Mouse (Mus musculus): ENCODE measurements around the gene Ddx21. TPM values are rescaled to one million over a fixed set of nuclear protein-coding genes. Genes with fewer than 3 reads are reported as not detected.
A peak's percentile ranks its signal among the peaks of the same experiment; 100 is the strongest.

The Ddx21 gene
- total RNA-seq, 2 experiments from 2014 or later: 29.5 to 30.6 TPM

DNA sequence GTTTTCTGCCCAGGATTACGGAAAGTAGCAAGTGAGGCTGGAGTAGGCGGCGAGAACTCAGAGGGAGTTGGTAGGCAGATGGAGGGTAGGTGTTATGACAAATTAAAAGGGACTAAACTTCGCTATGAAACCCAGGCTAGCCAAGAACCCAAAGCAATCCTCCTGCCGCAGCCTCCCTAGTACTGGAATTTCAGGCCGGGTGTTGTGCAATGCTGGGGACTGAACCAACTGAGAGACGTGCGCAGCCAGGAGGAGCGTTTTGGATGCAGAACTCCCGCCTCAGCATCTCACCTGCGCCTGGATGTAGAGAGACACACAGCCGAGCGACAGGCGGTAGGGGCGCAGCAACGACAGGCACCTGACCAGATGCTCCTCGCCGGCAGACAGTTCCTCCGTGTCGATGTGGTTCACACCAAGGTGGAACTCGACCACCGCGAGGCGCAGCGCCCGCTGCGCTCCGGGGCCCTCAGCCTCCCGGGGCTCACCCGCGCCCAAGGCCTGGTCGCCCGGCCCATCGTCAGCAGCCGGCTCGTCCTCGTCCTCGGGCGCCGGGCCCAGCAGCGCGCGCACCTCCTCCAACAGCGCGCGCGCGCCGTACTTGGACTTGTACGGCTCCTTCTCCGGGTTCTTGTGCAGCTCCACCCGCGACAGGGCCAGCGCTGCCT is 24.3 kb downstream of the Ddx21 start:
- intact Hi-C loops (cut with DNase I): no loop called here
- DNase-seq (ENCODE audit: extremely low spot score in 1 of 2, low spot score in 2 of 2): peak in 1 of 2 experiments; percentile 16

DNA sequence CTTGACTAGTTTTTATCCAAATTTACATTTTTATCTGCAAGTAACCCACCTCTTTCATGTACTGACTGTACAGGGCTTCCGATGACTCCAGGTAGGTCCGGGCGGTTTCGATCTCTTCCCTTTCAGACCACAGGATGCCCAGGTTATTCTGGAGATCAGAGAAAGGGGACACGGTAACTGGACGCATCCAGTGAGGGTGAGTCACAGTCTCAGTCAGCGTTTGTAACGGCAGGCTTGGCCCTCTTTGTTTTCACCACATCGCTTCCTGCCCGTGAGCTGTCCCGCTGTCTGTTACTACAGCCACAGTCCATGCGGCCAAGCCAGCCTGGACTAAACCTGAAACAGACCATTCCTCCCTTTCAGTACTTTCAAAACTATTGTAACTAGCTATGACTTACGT is 27.1 kb downstream of the Ddx21 start:
- no peak for DNase-seq (ENCODE audit: extremely low spot score in 1 of 2, low spot score in 2 of 2)
- intact Hi-C loops (cut with DNase I): no loop called here

DNA sequence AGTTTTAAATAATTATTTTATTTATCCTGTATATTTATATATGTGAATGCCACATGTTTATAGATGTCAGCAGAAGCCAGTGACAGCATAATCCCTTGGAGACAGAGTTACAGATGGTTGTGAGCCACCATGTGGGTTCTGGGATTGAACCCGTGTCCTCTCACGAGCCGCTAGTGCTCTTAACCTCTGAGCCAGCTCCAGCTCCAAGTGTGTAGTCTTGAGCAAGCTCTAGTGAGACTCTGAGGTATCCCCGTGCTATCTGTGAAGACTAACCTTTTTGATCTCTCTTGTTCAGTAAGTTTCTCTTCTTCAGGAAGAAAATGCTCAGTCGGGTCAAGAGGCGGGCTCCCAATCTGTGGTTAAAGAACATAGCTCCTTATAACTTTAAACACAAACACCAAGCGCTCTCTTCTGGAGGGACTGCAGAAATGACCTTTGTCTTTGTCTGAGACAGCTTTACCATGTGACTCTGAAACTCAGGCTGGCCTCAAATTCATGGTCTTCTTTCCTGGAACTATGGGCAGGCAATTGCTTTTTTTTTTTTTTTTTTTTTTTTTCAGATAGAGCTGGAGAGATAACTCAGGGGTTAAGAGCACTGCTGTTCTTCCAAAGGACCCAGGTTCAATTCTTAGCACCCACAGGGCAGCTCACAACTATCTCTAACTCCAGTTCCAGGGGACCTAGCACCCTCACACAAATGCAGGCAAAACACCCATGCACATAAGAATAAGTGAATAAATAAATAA is 31.8 kb downstream of the Ddx21 start:
- intact Hi-C loops (cut with DNase I): no loop called here
- no peak for DNase-seq (ENCODE audit: extremely low spot score in 1 of 2, low spot score in 2 of 2)

DNA sequence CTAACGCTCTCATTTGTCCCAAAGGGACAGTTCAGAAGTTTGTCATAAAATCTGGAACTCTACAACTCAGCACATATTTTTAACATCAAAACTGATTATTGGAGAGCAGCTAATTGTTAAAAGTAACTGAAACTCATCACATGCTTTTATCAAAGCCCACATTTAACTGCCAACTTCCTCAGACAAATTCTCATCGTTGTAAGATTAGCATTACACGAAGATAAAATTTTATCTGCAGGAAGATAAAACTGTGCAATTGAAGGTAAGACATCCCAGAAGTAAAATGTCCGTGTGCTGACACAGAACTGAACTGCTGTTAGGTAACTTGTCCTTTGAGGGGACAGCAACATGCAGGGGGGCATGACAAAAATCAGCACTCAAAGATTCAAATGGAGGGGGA is 33.2 kb downstream of the Ddx21 start:
- intact Hi-C loops (cut with DNase I): no loop called here
- no peak for DNase-seq (ENCODE audit: extremely low spot score in 1 of 2, low spot score in 2 of 2)

DNA sequence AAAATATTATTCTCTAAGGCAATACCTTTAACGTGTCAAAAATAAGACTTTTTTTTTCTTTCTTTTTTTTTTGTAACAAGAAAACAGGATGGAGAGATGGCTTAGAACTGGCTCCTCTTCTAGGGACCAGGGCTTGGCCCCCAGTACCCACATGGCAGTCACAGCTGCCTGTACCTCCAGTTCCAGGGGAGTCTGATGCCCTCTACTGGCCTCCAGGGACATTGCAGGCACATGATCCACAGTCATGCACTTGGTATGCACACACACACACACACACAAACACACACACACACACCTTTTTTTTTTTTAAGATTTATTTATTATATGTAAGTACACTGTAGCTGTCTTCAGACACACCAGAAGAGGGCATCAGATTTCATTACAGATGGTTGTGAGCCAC is 44.3 kb downstream of the Ddx21 start:
- intact Hi-C loops (cut with DNase I): no loop called here
- DNase-seq (ENCODE audit: extremely low spot score in 1 of 2, low spot score in 2 of 2): no peak

DNA sequence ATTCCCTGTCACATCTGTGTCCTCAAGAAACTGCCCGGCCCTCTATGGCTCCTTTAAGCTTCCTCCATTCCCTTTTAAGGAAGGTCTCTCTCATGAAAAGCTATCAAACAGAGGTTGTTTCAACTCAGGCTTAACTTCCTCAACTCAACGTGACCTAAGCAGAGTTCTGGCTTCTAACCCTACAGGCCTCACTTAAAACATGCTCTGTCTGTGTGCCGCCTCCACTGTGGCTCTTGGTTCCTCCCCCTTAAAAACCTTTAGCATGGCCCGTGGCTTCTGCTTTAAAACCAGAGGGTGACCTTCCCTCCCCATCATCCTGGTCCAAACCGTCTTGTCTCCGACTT is 45.6 kb downstream of the Ddx21 start:
- no peak for DNase-seq (ENCODE audit: extremely low spot score in 1 of 2, low spot score in 2 of 2)
- intact Hi-C loops (cut with DNase I): no loop called here

DNA sequence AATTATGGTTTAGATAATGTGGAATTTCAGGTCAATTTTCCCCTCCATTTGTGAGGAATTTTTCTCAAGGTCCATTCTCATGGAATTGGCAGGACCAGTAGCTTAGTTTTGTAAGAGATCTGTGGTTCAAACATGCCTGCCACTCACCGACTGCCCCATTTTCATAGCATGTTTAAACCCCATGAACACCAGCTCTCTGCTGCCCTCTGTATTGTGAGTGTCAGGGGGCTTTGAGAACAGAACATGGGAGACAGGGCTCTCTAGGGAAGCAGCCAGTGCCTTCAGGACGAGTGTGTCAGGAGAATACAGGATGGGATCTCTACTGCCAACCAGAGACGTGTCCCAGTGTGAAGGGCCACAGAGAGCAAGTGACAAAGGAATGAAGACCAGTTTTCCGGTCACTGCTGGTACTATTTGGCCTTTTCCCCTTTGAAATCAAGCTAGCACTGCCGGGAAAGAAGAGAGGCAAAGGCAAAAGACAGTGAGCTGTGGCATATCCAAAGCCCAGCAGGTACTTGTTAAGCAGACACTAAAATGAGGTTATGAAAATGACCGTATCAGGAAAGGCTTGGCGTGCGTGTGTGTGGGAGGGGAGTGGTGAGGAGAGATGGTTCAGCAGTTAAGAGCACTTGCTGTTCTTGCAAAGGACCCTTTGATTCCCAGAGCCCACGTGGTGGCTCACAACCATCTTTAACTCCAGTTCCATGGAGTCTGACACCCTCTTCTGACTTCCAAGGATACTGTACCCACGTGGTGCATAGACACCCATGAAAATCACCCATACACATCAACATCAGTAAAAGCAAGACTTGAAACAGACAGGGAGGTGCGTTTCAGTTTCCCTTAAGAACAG is 46.1 kb downstream of the Ddx21 start:
- no peak for DNase-seq (ENCODE audit: extremely low spot score in 1 of 2, low spot score in 2 of 2)
- intact Hi-C loops (cut with DNase I): no loop called here

DNA sequence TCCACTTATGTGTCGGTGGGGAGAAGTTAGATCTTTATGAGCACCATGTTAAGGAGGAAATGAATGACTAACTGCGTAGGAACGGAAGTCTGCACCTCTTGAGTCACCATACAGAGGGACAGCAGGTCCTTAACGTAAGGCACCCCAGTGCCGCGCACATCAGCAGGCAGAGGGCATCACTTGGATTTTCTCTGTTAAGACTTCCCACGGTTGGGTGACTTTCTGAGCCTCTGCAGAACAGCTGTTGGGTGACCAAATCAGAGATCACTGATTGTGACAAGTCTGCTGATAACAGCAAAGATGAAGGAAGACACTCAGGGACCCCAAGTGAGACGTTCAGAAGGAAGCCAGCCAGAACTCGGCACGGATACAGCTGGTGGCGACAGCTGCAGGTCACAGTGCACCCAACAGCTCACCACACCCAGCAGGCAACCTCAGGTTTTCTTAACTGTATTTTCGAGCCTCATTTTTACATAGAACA is 48.4 kb downstream of the Ddx21 start:
- no peak for DNase-seq (ENCODE audit: extremely low spot score in 1 of 2, low spot score in 2 of 2)
- intact Hi-C loops (cut with DNase I): no loop called here

- intact Hi-C loops (cut with DNase I): no loop called here
- DNase-seq (ENCODE audit: extremely low spot score in 1 of 2, low spot score in 2 of 2): no peak
Measured at GRCm38 (mm10) chr10:62550787-62551300, 51.2 kb downstream of the Ddx21 start.

- peak; percentile 27 to 63 for DNase-seq (ENCODE audit: extremely low spot score in 1 of 2, low spot score in 2 of 2)
- intact Hi-C loops (cut with DNase I): no loop called here
Measured at GRCm38 (mm10) chr10:62549523-62550166, 52.4 kb downstream of the Ddx21 start.

- no peak for DNase-seq (ENCODE audit: extremely low spot score in 1 of 2, low spot score in 2 of 2)
- intact Hi-C loops (cut with DNase I): no loop called here
Measured at GRCm38 (mm10) chr10:62546441-62546840, 55.6 kb downstream of the Ddx21 start.

- intact Hi-C loops (cut with DNase I): loop anchor here (2.0 kb wide), 1 partner anchor 45 kb away; no protein-coding TSS in a partner anchor
- DNase-seq (ENCODE audit: extremely low spot score in 1 of 2, low spot score in 2 of 2): no peak
Measured at GRCm38 (mm10) chr10:62545759-62546158, 56.3 kb downstream of the Ddx21 start.

DNA sequence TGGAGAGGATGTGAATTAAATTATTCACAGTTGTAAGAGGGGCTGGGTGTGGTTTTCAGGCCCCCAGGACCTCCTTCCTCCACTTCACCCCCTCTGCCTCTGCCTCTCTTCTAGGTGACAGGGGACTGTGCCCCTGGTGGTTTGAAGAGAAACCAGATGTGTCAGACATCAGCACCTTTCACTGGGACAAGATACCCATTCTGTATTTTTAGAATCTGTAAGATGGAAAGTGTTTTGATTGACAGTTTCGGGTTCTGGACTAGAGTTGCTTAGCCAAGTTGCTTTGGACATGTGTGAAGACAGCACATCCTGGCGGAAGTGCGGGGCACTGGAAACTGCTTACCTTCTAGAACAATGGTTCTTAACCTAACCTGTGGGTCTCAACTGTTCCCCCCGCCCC is 57.8 kb downstream of the Ddx21 start:
- DNase-seq (ENCODE audit: extremely low spot score in 1 of 2, low spot score in 2 of 2): no peak
- intact Hi-C loops (cut with DNase I): loop anchor here (2.0 kb wide), 1 partner anchor 44 kb away; no protein-coding TSS in a partner anchor

DNA sequence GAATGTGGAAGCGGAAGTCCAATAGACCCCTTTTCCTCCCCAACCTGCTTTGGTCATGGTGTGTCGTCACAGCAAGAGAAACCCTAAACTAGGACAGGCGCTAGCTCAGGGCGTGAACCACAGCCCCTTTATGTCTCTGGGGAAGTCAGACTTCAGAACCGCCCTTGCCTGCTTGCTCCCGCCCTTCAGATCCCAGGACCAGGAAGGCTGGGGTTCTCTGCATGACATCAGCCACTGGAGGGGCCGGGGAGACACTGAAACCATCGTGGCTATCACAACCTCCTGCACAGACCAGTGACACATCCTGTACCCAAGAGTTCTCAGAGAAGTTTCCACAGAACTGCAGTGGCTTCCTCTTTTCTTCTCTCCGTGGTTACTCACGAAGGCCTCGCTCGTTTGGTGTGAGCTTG is 58.7 kb downstream of the Ddx21 start:
- DNase-seq (ENCODE audit: extremely low spot score in 1 of 2, low spot score in 2 of 2): peak in 1 of 2 experiments; percentile 34
- intact Hi-C loops (cut with DNase I): no loop called here

GRCm38 (mm10) chr10:62542928-62543327 is 59.2 kb downstream of the Ddx21 start:
- intact Hi-C loops (cut with DNase I): no loop called here
- DNase-seq (ENCODE audit: extremely low spot score in 1 of 2, low spot score in 2 of 2): no peak

DNA sequence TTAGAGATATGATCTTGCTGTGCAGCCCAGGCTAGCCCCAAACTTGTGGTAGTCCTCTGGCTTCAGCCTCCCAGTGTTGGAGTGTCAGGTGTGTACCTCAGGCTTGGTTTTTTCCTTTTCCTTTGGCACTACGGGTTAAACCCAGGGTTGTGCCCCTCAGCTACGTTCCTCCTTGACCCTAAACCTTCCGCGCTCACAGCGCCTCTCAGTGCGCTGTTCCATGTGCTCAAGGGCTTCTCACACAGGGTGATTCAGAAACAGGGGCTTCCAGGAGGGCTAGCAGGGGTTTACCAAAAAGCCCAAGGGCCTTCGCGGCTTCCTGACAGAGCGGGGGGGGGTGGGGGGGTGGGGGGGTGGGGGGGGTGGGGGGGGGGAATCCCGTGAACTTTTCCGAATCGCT is 59.6 kb downstream of the Ddx21 start:
- intact Hi-C loops (cut with DNase I): no loop called here

GRCm38 (mm10) chr10:62541499-62541898 is 60.6 kb downstream of the Ddx21 start:
- DNase-seq (ENCODE audit: extremely low spot score in 1 of 2, low spot score in 2 of 2): no peak
- intact Hi-C loops (cut with DNase I): no loop called here

More for the DNA sequence above, 59.6 kb downstream of the Ddx21 start:
- no peak for DNase-seq (ENCODE audit: extremely low spot score in 1 of 2, low spot score in 2 of 2)

GRCm38 (mm10) chr10:62540800-62541199 is 61.3 kb downstream of the Ddx21 start:
- no peak for DNase-seq (ENCODE audit: extremely low spot score in 1 of 2, low spot score in 2 of 2)
- intact Hi-C loops (cut with DNase I): no loop called here

- intact Hi-C loops (cut with DNase I): no loop called here
Measured at GRCm38 (mm10) chr10:62534509-62534908, 67.6 kb downstream of the Ddx21 start.

More at GRCm38 (mm10) chr10:62534509-62534908, 67.6 kb downstream of the Ddx21 start:
- no peak for DNase-seq (ENCODE audit: extremely low spot score in 1 of 2, low spot score in 2 of 2)

Measured in left cerebral cortex, postnatal 10 days (tissue).